ENCODE assay signal across 8 mouse cellular contexts in genomic region chr3:95133680-95134101, GRCm38 (mm10). TPM values are rescaled to one million over a fixed set of nuclear protein-coding genes. Genes with fewer than 3 reads are reported as not detected.
DNase-seq lines count a peak whose midpoint lies in the region; ATAC-seq and TF ChIP-seq lines count a peak whose summit lies in the region.

Gene Scnm1 (minus strand): TSS chr3:95134011.
Gene Lysmd1 (plus strand): TSS chr3:95134088.

- WGBS in hindbrain, embryonic 12.5 days, result 0% methylated on average over 20 of the region's 20 CpGs

- peak within 1 kb of the TSS; percentile 53 for H3K4me3 ChIP-seq in hindbrain, embryonic 12.5 days

- H3K27me3 ChIP-seq in Patski, result no peaks in the 10 kb centered on the region
- no peaks in the 10 kb centered on the region for H3K27me3 ChIP-seq in hindbrain, embryonic 12.5 days

- peak; percentile 91 for DNase-seq in Patski (ENCODE audit: low read depth, low spot score)
- peak; percentile 91 to 94 for DNase-seq in cerebellum, postnatal 10 days
- DNase-seq in frontal cortex, postnatal 10 days (ENCODE audit: low spot score in 2 of 2), result peak; percentile 87 to 91
- peak; percentile 81 to 95 for DNase-seq in layer of hippocampus, postnatal 14 days (ENCODE audit: low spot score in 2 of 2)
- DNase-seq in lung, postnatal 14 days, result peak; percentile 88
- DNase-seq in retina, adult 2 months (ENCODE audit: low read depth, low spot score), result peak; percentile 87
- DNase-seq in thymus, postnatal 36 days, result peak; percentile 84 to 92

- H3K36me3 ChIP-seq in hindbrain, embryonic 12.5 days, result peaks cover 31% of the 10 kb centered on the region; the same call in 1 of the 2 replicates

- H3K9me3 ChIP-seq in hindbrain, embryonic 12.5 days (replicated peaks), result no peaks in the 10 kb centered on the region

- peaks cover 23% of the 10 kb centered on the region for H3K4me1 ChIP-seq in hindbrain, embryonic 12.5 days

- in situ Hi-C loops in Patski (cut with MboI; ENCODE audit: low pct_unique_long_range_greater_than_20kb), result no loop called here

- peak; percentile 61 for TF ChIP-seq CTCF in Patski (IDR thresholded peaks at IDR 0.05)

- peak; percentile 84 for ATAC-seq in Patski
- ATAC-seq in hindbrain, embryonic 12.5 days (ENCODE audit: low FRiP score), result peak; percentile 94

- CTCF ChIA-PET in Patski (lab: Charles Lee), result no interaction called here

- H3K4me2 ChIP-seq in hindbrain, embryonic 12.5 days (replicated peaks), result peak within 1 kb of the TSS; percentile 67

- POLR2A ChIA-PET in Patski (lab: Charles Lee), result no interaction called here

- H3K9ac ChIP-seq in hindbrain, embryonic 12.5 days, result peak within 1 kb of the TSS; percentile 72

- peak within 1 kb of the TSS; percentile 71 for H3K27ac ChIP-seq in hindbrain, embryonic 12.5 days

RNA-seq across cellular contexts. Expression of gene Scnm1, which starts in this region (rescaled TPM):
- 54.6 TPM for polyA plus RNA-seq in Patski (2021)
- 89.4 and 94.1 TPM in 2 replicates for polyA plus RNA-seq in hindbrain, embryonic 12.5 days (2016; fragmentation: Nextera tagmentation; extraction: Ambion mirVana)
- 10 to 100 TPM; 39.6 to 41.2 TPM for total RNA-seq in layer of hippocampus, postnatal 14 days (2021)

RNA-seq across cellular contexts. Expression of gene Lysmd1, which starts in this region (rescaled TPM):
- polyA plus RNA-seq in Patski (2021), result 16.6 TPM
- 22.6 and 23.9 TPM in 2 replicates for polyA plus RNA-seq in hindbrain, embryonic 12.5 days (2016; fragmentation: Nextera tagmentation; extraction: Ambion mirVana)
- total RNA-seq in layer of hippocampus, postnatal 14 days (2021), result 10 to 100 TPM; 22.5 to 22.8 TPM

Comparison
In these comparisons a context has a peak if more than half of its experiments do, and no peak if none do; other contexts are left out.
1. Peak in every context shown above with its lines: DNase-seq, ATAC-seq, H3K4me3 ChIP-seq and H3K27ac ChIP-seq.